Mouse (Mus musculus) thymus, adult 2 months (tissue): Measurements from ENCODE around the gene Hspe1.

ENCODE experiments used
- CTCF ChIP-seq: fragments of 200-500 bp; IDR thresholded peaks from 2 replicates; pipeline ENCODE4 v1.5.1; 2012; ENCODE audit warnings: mild to moderate bottlenecking, control low read depth, low read length, moderate library complexity, borderline replicate concordance; ENCODE audit not compliant: control insufficient read depth, poor library complexity, insufficient read depth; ENCODE audit errors: extremely low read depth
- POLR2A ChIP-seq: fragments of 200-500 bp; IDR thresholded peaks from 2 replicates; pipeline ENCODE4 v1.6.1; 2012; ENCODE audit warnings: mild to moderate bottlenecking, low read length, control low read depth, moderate library complexity; ENCODE audit not compliant: control insufficient read depth, poor library complexity, insufficient read depth; ENCODE audit errors: extremely low read depth

GRCm38 (mm10) chr1:55061099-55061498, 26.8 kb upstream of the Hspe1 start:
- TF ChIP-seq CTCF = no peak
- TF ChIP-seq POLR2A = no peak
